Mouse (Mus musculus) midbrain, embryonic 11.5 days (tissue): ENCODE data around the gene 4930435E12Rik. TPM values are rescaled to one million over a fixed set of nuclear protein-coding genes. Genes with fewer than 3 reads are reported as not detected.

Source experiments
- ATAC-seq: fragments of 200-750 bp; cut with Nextera tagmentation; 2 replicates; pipeline ENCODE4 v1.8.0; 2017; ENCODE audit warnings: moderate TSS enrichment, moderate library complexity; ENCODE audit not compliant: low FRiP score
- DNase-seq: peaks from one replicate; pipeline ENCODE4 v3.0.0; 2015; ENCODE audit warnings: low spot score; ENCODE audit errors: missing footprints
- H3K27ac ChIP-seq: fragments of 300-500 bp; sonication (generic); 2 replicates; pipeline ENCODE4 v1.5.1; 2014; ENCODE audit warnings: low read depth, low read length
- H3K27me3 ChIP-seq: fragments of 300-500 bp; sonication (generic); 2 replicates; pipeline ENCODE4 v1.6.1; 2014; ENCODE audit warnings: mild to moderate bottlenecking, low read length, moderate library complexity, mixed read lengths; ENCODE audit not compliant: control insufficient read depth, insufficient read depth
- H3K36me3 ChIP-seq: fragments of 300-500 bp; sonication (generic); 2 replicates; pipeline ENCODE4 v1.6.1; 2014; ENCODE audit warnings: mild to moderate bottlenecking, low read length, moderate library complexity, mixed read lengths; ENCODE audit not compliant: control insufficient read depth, insufficient read depth
- H3K4me1 ChIP-seq: fragments of 300-500 bp; sonication (generic); 2 replicates; pipeline ENCODE4 v1.6.1; 2014; ENCODE audit warnings: low read length; ENCODE audit not compliant: control insufficient read depth, insufficient read depth
- H3K4me2 ChIP-seq: fragments of 300-500 bp; sonication (generic); 2 replicates; pipeline ENCODE4 v1.6.1; 2014; ENCODE audit warnings: mild to moderate bottlenecking, moderate library complexity
- H3K4me3 ChIP-seq: fragments of 300-500 bp; sonication (generic); 2 replicates; pipeline ENCODE4 v1.5.1; 2014; ENCODE audit warnings: low read depth, low read length
- H3K9ac ChIP-seq: fragments of 300-500 bp; sonication (generic); 2 replicates; pipeline ENCODE4 v1.6.1; 2014; ENCODE audit warnings: low read length
- H3K9me3 ChIP-seq: fragments of 300-500 bp; sonication (generic); 2 replicates; pipeline ENCODE4 v1.6.1; 2016; ENCODE audit warnings: low read length; ENCODE audit not compliant: control insufficient read depth
- WGBS: fragments of 180-500 bp; shearing (Covaris S2); extraction: QIAGEN DNeasy Blood & Tissue Kit; methylation state at CpG from one replicate; pipeline ENCODE4 v1.1.7; 2014; 5-methylcytosine and 5-hydroxymethylcytosine counted together
- polyA plus RNA-seq: library from polyadenylated mRNA; unstranded; fragments of >200 nt; fragmentation: Nextera tagmentation; extraction: Ambion mirVana; gene quantifications from 2 replicates; pipeline ENCODE4 v1.2.1, GENCODE M21; 2014

Gene 4930435E12Rik
- polyA plus RNA-seq, 1 experiment from 2014 or later, result not detected

GRCm38 (mm10) chr16:38800091-38800490 is 28.5 kb downstream of the 4930435E12Rik start, which contains the start of gene Upk1b:
Gene Upk1b, minus strand, starts transcription at chr16:38800328.
- Histone ChIP-seq H3K36me3 (no peaks in the 10 kb centered on the region), H3K9me3 (no peaks in the 10 kb centered on the region), H3K27ac (no peak within 1 kb of the TSS), H3K9ac (no peak within 1 kb of the TSS), H3K4me2 (no peak within 1 kb of the TSS), H3K4me1 (no peaks in the 10 kb centered on the region), H3K4me3 (no peak within 1 kb of the TSS), H3K27me3 (no peaks in the 10 kb centered on the region)
- ATAC-seq (no peak), DNase-seq (peak; percentile 77)
- 42% methylated on average over 10 of the region's 10 CpGs for WGBS

DNA sequence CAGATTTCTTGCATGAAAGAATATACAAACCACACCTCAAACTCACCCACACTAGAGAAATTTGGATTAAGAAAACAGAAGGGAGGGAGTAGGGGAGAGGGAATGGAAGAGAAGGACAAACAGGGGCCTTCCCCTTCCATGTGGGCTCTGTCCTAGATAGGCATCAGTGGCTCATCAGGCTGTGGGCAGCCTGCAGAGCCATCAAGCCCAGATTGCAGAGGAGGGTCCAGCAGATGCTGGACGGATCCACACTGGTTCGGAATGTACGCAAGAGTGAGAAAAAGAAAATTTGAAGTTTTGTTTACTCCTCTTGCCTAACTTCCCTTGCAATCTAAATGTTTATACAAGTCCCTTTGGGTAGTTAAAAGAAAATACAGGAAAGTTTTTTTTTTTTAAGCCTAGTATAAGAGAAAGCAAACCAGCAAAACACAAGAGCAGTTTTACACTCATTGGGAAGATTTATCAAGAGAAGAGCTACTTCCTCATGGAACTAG is 29.5 kb downstream of the 4930435E12Rik start:
- Histone ChIP-seq H3K9me3 (no peaks in the 10 kb centered on the region), H3K27ac (no peak overlapping the region), H3K4me3 (no peak overlapping the region), H3K4me2 (no peak overlapping the region), H3K4me1 (no peaks in the 10 kb centered on the region), H3K27me3 (no peaks in the 10 kb centered on the region), H3K9ac (no peak overlapping the region), H3K36me3 (no peaks in the 10 kb centered on the region)
- no peak for ATAC-seq
- DNase-seq, result no peak
- WGBS, result 84% methylated on average over 3 of the region's 3 CpGs

GRCm38 (mm10) chr16:38793120-38793519 is 35.4 kb downstream of the 4930435E12Rik start:
- WGBS, result 81% methylated on average over 6 of the region's 6 CpGs
- Histone ChIP-seq H3K4me1 (no peaks in the 10 kb centered on the region), H3K27ac (no peak overlapping the region), H3K4me3 (no peak overlapping the region), H3K4me2 (no peak overlapping the region), H3K36me3 (no peaks in the 10 kb centered on the region), H3K9ac (no peak overlapping the region), H3K9me3 (no peaks in the 10 kb centered on the region), H3K27me3 (no peaks in the 10 kb centered on the region)
- ATAC-seq (no peak), DNase-seq (no peak)

- DNase-seq (no peak), ATAC-seq (no peak)
- Histone ChIP-seq H3K4me3 (no peak overlapping the region), H3K27ac (no peak overlapping the region), H3K4me2 (no peak overlapping the region), H3K36me3 (no peaks in the 10 kb centered on the region), H3K27me3 (no peaks in the 10 kb centered on the region), H3K9ac (no peak overlapping the region), H3K4me1 (no peaks in the 10 kb centered on the region), H3K9me3 (no peaks in the 10 kb centered on the region)
- 87% methylated on average over 3 of the region's 3 CpGs for WGBS
Observed at GRCm38 (mm10) chr16:38789966-38790365, 38.6 kb downstream of the 4930435E12Rik start.

DNA sequence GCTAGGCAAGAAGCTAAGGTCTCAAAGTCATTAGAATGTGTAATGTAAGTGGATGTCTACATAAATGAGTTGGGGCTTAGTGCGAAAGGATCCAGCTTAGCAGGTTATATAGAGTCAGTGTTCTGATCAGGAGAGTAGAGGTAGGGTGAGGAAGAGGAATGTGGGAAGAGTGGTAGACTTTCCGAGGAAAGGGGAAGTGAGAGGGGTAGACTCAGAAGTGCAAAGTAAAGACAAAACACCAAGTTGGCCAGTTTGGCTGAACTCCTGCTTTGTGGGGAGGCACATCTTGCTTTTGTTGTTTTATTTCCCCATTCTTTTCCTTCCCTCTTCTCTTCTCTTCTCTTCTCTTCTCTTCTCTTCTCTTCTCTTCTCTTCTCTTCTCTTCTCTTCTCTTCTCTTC is 39.5 kb downstream of the 4930435E12Rik start:
- DNase-seq (no peak), ATAC-seq (no peak)
- Histone ChIP-seq H3K4me2 (no peak overlapping the region), H3K9ac (no peak overlapping the region), H3K27me3 (no peaks in the 10 kb centered on the region), H3K4me3 (no peak overlapping the region), H3K4me1 (no peaks in the 10 kb centered on the region), H3K9me3 (no peaks in the 10 kb centered on the region), H3K36me3 (no peaks in the 10 kb centered on the region), H3K27ac (no peak overlapping the region)
- WGBS, result 86% methylated on average over 2 of the region's 2 CpGs

- no peaks in the 10 kb centered on the region for H3K27me3 ChIP-seq
- no peaks in the 10 kb centered on the region for H3K9me3 ChIP-seq
- no peaks in the 10 kb centered on the region for H3K4me1 ChIP-seq
- H3K4me2 ChIP-seq, result no peak overlapping the region
- no peak overlapping the region for H3K4me3 ChIP-seq
- WGBS, result 83% methylated on average over 7 of the region's 7 CpGs
- H3K27ac ChIP-seq, result no peak overlapping the region
- no peak overlapping the region for H3K9ac ChIP-seq
- H3K36me3 ChIP-seq, result no peaks in the 10 kb centered on the region
- no peak for ATAC-seq
- DNase-seq, result no peak
Observed at GRCm38 (mm10) chr16:38785301-38785700, 43.2 kb downstream of the 4930435E12Rik start.

DNA sequence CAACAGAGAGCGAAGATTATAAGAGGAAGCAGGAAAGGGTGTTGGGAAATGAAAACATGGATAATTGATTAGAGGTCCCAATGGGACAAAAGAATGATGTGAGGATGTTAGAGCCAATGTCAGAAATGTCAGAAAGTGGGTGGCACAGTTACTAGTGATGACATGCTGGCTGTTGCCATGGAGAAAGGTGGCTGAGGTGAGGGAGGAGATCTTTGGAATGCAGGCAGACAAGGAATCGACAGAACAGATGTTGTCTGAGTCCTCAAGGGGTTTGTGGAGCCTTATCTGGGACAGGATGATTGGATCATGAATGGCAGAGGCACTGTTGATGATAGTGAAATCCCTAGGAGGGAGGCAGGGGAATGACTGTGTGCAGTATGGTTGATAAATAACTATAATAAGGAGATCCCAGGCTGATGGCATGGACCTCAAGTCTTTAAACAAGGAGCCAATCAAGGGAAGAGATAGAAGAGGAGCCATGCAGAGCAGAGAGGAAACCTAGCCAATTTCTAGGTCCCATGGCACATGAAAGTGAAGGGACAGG is 46.0 kb downstream of the 4930435E12Rik start:
- Histone ChIP-seq H3K9me3 (no peaks in the 10 kb centered on the region), H3K4me2 (no peak overlapping the region), H3K4me1 (no peaks in the 10 kb centered on the region), H3K27me3 (no peaks in the 10 kb centered on the region), H3K27ac (no peak overlapping the region), H3K36me3 (no peaks in the 10 kb centered on the region), H3K4me3 (no peak overlapping the region), H3K9ac (no peak overlapping the region)
- DNase-seq (no peak), ATAC-seq (no peak)
- 62% methylated on average over 2 of the region's 2 CpGs for WGBS

DNA sequence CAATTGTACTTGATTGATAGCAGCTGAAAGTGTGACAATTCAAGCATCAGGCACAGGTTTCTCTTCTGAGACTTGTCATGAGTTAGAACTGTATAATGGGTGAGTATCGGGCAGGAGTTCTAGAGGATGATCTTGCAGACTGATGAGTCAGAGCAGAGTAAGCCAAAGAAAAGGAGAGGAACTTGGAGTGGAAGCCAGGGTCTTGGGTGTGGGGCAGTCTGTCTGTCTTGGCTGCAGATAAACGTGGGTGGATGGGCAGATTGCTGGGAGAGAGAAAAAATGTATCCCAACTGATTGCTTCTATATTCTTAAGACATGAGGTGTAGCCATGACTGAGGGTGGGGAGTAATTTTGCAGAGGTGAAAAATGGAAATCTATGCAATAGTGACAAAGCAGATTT is 46.6 kb downstream of the 4930435E12Rik start:
- Histone ChIP-seq H3K27me3 (no peaks in the 10 kb centered on the region), H3K4me3 (no peak overlapping the region), H3K4me2 (no peak overlapping the region), H3K27ac (no peak overlapping the region), H3K9ac (no peak overlapping the region), H3K4me1 (no peaks in the 10 kb centered on the region), H3K9me3 (no peaks in the 10 kb centered on the region), H3K36me3 (no peaks in the 10 kb centered on the region)
- ATAC-seq (no peak), DNase-seq (no peak)
- 81% methylated on average over 2 of the region's 2 CpGs for WGBS

DNA sequence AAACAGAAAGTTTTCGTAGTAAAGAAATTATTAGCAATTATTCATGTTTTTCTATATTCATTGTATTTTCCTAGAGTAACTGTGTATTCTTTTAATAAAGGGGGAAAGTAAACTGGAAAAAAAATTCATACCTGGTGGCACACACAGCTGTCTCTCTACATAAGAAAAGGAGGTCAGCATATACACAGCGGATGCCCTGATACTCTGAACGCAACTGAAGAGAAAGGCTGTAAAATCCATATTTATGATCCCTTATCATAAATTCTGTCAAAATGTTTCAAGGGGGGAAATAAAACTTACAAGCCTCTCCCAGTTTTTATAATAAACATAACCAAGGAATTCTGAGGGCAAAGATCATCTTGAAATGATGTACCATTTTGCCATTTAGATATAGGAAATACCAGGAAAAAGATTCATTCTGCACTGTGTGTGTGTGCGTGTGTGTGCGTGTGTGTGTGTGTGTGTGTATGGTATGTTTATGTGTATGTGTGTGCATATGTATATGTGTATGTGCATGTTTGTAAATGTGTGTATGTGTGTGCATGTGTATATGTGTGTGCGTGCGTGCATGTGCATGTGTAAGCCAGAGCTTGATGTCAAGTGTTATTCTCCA is 47.5 kb downstream of the 4930435E12Rik start:
- H3K27me3 ChIP-seq, result no peaks in the 10 kb centered on the region
- H3K9me3 ChIP-seq, result no peaks in the 10 kb centered on the region
- DNase-seq (no peak), ATAC-seq (no peak)
- H3K36me3 ChIP-seq, result no peaks in the 10 kb centered on the region
- H3K4me3 ChIP-seq, result no peak overlapping the region
- no peak overlapping the region for H3K9ac ChIP-seq
- no peak overlapping the region for H3K27ac ChIP-seq
- H3K4me2 ChIP-seq, result no peak overlapping the region
- 92% methylated on average over 7 of the region's 7 CpGs for WGBS
- no peaks in the 10 kb centered on the region for H3K4me1 ChIP-seq
